Mouse (Mus musculus): Measurements from ENCODE around the gene Zdhhc25. TPM values are rescaled to one million over a fixed set of nuclear protein-coding genes. Genes with fewer than 3 reads are reported as not detected.

Zdhhc25 gene
- polyA plus RNA-seq (2012; rRNA removed) = not detected in 2 replicates

DNA sequence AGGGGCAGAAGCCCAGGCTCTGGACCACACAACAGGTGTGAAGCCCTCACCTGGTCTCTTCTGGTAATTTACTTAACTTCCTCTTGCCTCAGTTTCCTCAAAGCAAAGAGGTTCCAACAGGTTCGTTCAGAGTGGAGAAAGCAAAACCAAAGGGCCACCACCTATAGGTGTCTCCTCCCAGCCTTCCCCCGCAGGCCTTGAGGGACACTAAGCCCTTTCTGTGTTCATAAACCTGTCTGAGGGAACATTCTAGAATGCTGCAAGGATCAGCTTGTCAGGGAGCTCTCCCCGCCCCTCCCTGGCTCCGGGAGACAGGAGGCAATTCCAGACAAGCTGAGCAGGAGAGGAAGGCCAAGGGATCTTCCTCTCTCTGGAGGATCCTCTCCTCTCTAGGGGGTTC, at the start of gene Zdhhc25:
Gene Zdhhc25 (plus strand): TSS at position 301 of the 400 bp plus-strand sequence.

Other genes starting within 250 kb of the Zdhhc25 start
- 6.0 and 6.6 TPM in 2 replicates for gene Brd1, start 133.9 kb downstream of the Zdhhc25 start, polyA plus RNA-seq (2012; rRNA removed)
- gene Zbed4, start 151.4 kb downstream of the Zdhhc25 start, polyA plus RNA-seq (2012; rRNA removed) = 4.6 and 4.7 TPM in 2 replicates
- gene Alg12, start 219.0 kb downstream of the Zdhhc25 start, polyA plus RNA-seq (2012; rRNA removed) = 5.2 and 5.8 TPM in 2 replicates
- 25.4 and 31.2 TPM in 2 replicates for gene Creld2, start 219.3 kb downstream of the Zdhhc25 start, polyA plus RNA-seq (2012; rRNA removed)